Comparison of ENCODE assay signal across 9 mouse cellular contexts in the genomic region with DNA sequence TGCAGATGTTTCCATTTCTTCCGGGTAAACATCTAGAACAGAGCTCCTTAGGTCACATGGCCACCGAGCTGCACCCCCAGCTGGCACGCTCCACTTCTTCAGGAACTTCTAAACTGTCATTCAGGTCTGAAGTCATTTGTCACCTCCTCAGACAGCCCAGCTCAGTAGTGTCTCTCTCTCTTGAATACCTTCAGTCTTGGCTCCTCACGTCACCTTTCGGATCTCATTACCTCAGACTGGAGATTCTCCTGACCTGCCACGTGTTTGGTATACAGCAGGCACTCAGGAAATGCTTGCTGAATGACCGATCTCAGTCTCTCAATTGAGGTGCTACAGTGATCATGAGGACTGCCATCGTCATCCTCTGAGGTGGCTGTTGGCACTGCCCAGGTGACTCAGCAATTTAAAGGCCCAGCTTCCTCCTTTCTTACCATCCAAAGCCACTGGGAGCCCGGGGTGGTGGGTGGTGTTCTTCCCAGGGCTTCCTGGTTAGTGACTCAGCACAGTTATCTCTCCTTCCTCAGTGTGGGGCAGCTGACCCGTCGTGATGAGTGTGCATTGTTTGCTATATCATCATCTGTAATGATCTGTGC. TPM values are rescaled to one million over a fixed set of nuclear protein-coding genes. Genes with fewer than 3 reads are reported as not detected.
DNase-seq lines count a peak whose midpoint lies in the region; ATAC-seq lines count a peak whose summit lies in the region.
"Had no signal": no experiment of that assay in that cellular context is flagged by ENCODE, and none has a peak within 500 bp of the region (broad histone marks: within the 10 kb centered on the region; RNA-seq: fewer than 3 reads in every experiment).

No protein-coding gene starts in this region.

- H3K27ac ChIP-seq in kidney, embryonic 16.5 days (ENCODE audit: low read length) = no peak overlapping the region
- H3K27ac ChIP-seq: limb, embryonic 15.5 days had no signal

- H3K4me1 ChIP-seq in kidney, embryonic 16.5 days (ENCODE audit: insufficient read depth, low read length) = peaks cover 22% of the 10 kb centered on the region

- H3K4me2 ChIP-seq in kidney, embryonic 16.5 days (replicated peaks; ENCODE audit: low read depth, low read length) = no peak overlapping the region
- H3K4me2 ChIP-seq: limb, embryonic 15.5 days had no signal

- DNase-seq in 3T3-L1 (ENCODE audit: low read depth, low spot score) = peak; percentile 87
- peak; percentile 18 to 19 for DNase-seq in CD8-positive naive resting alpha-beta T cell, adult 2 months (ENCODE audit: low read depth in 2 of 2, low spot score in 2 of 2)
- DNase-seq in embryo, embryonic 9.5 days (ENCODE audit: extremely low spot score) = no peak
- no peak for DNase-seq in right cerebral cortex, postnatal 25 days
- no peak for DNase-seq in neural tube, embryonic 10.5 days (ENCODE audit: extremely low spot score, low spot score)

- no peaks in the 10 kb centered on the region for H3K36me3 ChIP-seq in kidney, embryonic 16.5 days (ENCODE audit: insufficient read depth, low read length)
- H3K36me3 ChIP-seq: limb, embryonic 15.5 days had no signal

- whole genome bisulfite sequencing in kidney, embryonic 16.5 days = 74% methylated on average over 11 of the region's 11 CpGs

- H3K27me3 ChIP-seq in kidney, embryonic 16.5 days (ENCODE audit: insufficient read depth, low read length) = no peaks in the 10 kb centered on the region
- H3K27me3 ChIP-seq: limb, embryonic 15.5 days had no signal

- H3K9ac ChIP-seq in kidney, embryonic 16.5 days (replicated peaks; ENCODE audit: low read length) = no peak overlapping the region
- H3K9ac ChIP-seq: limb, embryonic 15.5 days had no signal

- peaks cover 4% of the 10 kb centered on the region; the same call in 1 of the 2 replicates for H3K9me3 ChIP-seq in kidney, embryonic 16.5 days (ENCODE audit: low read length)
- H3K9me3 ChIP-seq: limb, embryonic 15.5 days had no signal

- no peak overlapping the region for H3K4me3 ChIP-seq in kidney, embryonic 16.5 days (ENCODE audit: low read length)
- H3K4me3 ChIP-seq: limb, embryonic 15.5 days had no signal

- ATAC-seq in hematopoietic stem cell, adult 5-6 weeks (replicated peaks in 1 of 2; ENCODE audit: insufficient read depth in 1 of 2, low FRiP score in 2 of 2, low TSS enrichment in 1 of 2, low read depth in 1 of 2, poor library complexity in 2 of 2, severe bottlenecking in 2 of 2) = peak; percentile 82 to 90
- ATAC-seq in megakaryocyte-erythroid progenitor cell, adult 5-6 weeks (replicated peaks; ENCODE audit: low FRiP score, low TSS enrichment, poor library complexity, severe bottlenecking) = peak; percentile 91
- ATAC-seq in kidney, embryonic 16.5 days (ENCODE audit: low FRiP score, low TSS enrichment) = no peak

RNA-seq across cellular contexts. Expression of a gene that starts 19.9 kb away (rescaled TPM):
- total RNA-seq in hematopoietic stem cell, adult 5-6 weeks (2017) = 20.4 and 22.2 TPM in 2 replicates
- total RNA-seq in megakaryocyte-erythroid progenitor cell, adult 5-6 weeks (2014; fragmentation: Nextera tagmentation) = 20.8 and 34.3 TPM in 2 replicates
- 12.8 and 15.5 TPM in 2 replicates for total RNA-seq in megakaryocyte-erythroid progenitor cell, adult 5-6 weeks (2017)
- polyA plus RNA-seq in kidney, embryonic 16.5 days (2015; fragmentation: Nextera tagmentation; extraction: Ambion mirVana) = 40.8 and 41.8 TPM in 2 replicates

RNA-seq across cellular contexts. Expression of a gene that starts 43.6 kb away (rescaled TPM):
- total RNA-seq in hematopoietic stem cell, adult 5-6 weeks (2017) = 0.84 and 2.4 TPM in 2 replicates
- 5.2 and 9.3 TPM in 2 replicates for total RNA-seq in megakaryocyte-erythroid progenitor cell, adult 5-6 weeks (2014; fragmentation: Nextera tagmentation)
- total RNA-seq in megakaryocyte-erythroid progenitor cell, adult 5-6 weeks (2017) = 0.95 and 3.5 TPM in 2 replicates
- polyA plus RNA-seq in kidney, embryonic 16.5 days (2015; fragmentation: Nextera tagmentation; extraction: Ambion mirVana) = 1.3 and 2.6 TPM in 2 replicates

Comparison
In these comparisons a context has a peak if more than half of its experiments do, and no peak if none do; other contexts are left out.
1. DNase-seq: peak in 3T3-L1 (single experiment) and CD8-positive naive resting alpha-beta T cell, adult 2 months (2 of 2); none in embryo, embryonic 9.5 days (single experiment), right cerebral cortex, postnatal 25 days (single experiment) and neural tube, embryonic 10.5 days (single experiment).